Mouse (Mus musculus): ENCODE data around the gene Trim47.
A peak's percentile ranks its signal among the peaks of the same experiment; 100 is the strongest.

- TF ChIP-seq CTCF (IDR thresholded peaks at IDR 0.05; ENCODE audit: control insufficient read depth, insufficient read depth, insufficient replicate concordance, low read depth, low read length): no peak
- TF ChIP-seq POLR2A (IDR thresholded peaks at IDR 0.05; ENCODE audit: control insufficient read depth, low read depth, low read length): peak; percentile 66
Measured at GRCm38 (mm10) chr11:116110131-116110530, 16.9 kb downstream of the Trim47 start.

Data from testis, adult 2 months (tissue).